In the genomic region with DNA sequence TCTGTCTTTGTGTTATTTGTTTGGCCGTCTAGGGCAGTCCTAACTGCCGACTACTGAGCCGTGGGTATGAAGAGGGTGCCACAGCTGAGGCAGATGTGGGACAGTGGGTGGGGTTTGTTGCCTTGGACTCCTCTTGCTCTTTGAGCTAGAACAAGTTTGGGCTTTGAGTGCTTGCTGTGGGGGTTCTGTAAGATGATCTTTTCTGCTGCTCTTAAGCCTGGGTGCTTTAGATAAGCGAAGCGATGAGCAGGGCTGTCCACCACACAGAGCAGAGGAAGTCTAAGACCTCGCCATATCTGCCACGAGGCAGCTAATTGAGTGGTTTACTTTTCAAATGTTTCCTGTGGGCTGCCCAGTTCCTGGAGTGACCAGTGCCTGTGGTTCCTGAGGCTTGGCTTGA, we compare ENCODE assay signal across 21 mouse cellular contexts. TPM values are rescaled to one million over a fixed set of nuclear protein-coding genes. Genes with fewer than 3 reads are reported as not detected.
DNase-seq lines count a peak whose midpoint lies in the region; ATAC-seq and TF ChIP-seq lines count a peak whose summit lies in the region.
"Had no signal": no experiment of that assay in that cellular context is flagged by ENCODE, and none has a peak within 500 bp of the region (broad histone marks: within the 10 kb centered on the region; RNA-seq: fewer than 3 reads in every experiment).

No protein-coding gene starts in this region.

- no peak for TF ChIP-seq CTCF in G1E (IDR thresholded peaks at IDR 0.05; ENCODE audit: low read depth, low read length)
- no peak for TF ChIP-seq CTCF in bone marrow, adult 2 months (IDR thresholded peaks at IDR 0.05; ENCODE audit: control insufficient read depth, insufficient read depth, low read length)

- H3K4me2 ChIP-seq in liver, embryonic 11.5 days, result peak overlapping the region; percentile 36
- H3K4me2 ChIP-seq: forebrain, embryonic 12.5 days; heart, embryonic 11.5 days; hindbrain, embryonic 15.5 days; limb, embryonic 13.5 days; neural tube, embryonic 13.5 days had no signal

- H3K27me3 ChIP-seq in G1E (ENCODE audit: insufficient read depth, low read length), result peaks cover 9% of the 10 kb centered on the region
- H3K27me3 ChIP-seq in liver, embryonic 11.5 days (replicated peaks; ENCODE audit: control insufficient read depth, insufficient read depth, low read length), result no peaks in the 10 kb centered on the region
- H3K27me3 ChIP-seq in megakaryocyte, embryonic 14.5 days (replicated peaks), result peaks cover 71% of the 10 kb centered on the region
- H3K27me3 ChIP-seq: forebrain, embryonic 12.5 days; hindbrain, embryonic 15.5 days; limb, embryonic 13.5 days; neural tube, embryonic 13.5 days had no signal

- WGBS in bone marrow, adult 2 months, result 30% methylated on average over 7 of the region's 7 CpGs
- 31% methylated on average over 7 of the region's 7 CpGs for WGBS in liver, embryonic 11.5 days

- peak; percentile 23 for DNase-seq in G1E (ENCODE audit: low spot score)
- peak; percentile 44 for DNase-seq in liver, embryonic 11.5 days (ENCODE audit: low spot score)
- no peak for DNase-seq in frontal cortex, postnatal 14 days (ENCODE audit: low spot score in 2 of 2)
- DNase-seq in adrenal gland, postnatal 36 days, result no peak
- DNase-seq: adrenal gland, postnatal 14 days; cerebellum, adult 9-10 months; kidney, adult 11 months; kidney, postnatal 10 days; right cerebral cortex, postnatal 25 days; thymus, adult 18-20 months had no signal

- H3K36me3 ChIP-seq in G1E (replicated peaks), result peaks cover 17% of the 10 kb centered on the region
- H3K36me3 ChIP-seq in liver, embryonic 11.5 days (ENCODE audit: control insufficient read depth, insufficient read depth, low read length), result no peaks in the 10 kb centered on the region
- H3K36me3 ChIP-seq in megakaryocyte, embryonic 14.5 days (replicated peaks; ENCODE audit: low read length), result peaks cover 16% of the 10 kb centered on the region

- H3K27ac ChIP-seq in bone marrow, adult 2 months (ENCODE audit: control insufficient read depth, insufficient read depth, low read depth, low read length, poor library complexity), result peak overlapping the region; percentile 74
- H3K27ac ChIP-seq in liver, embryonic 11.5 days (ENCODE audit: low read depth, low read length), result peak overlapping the region; percentile 57
- H3K27ac ChIP-seq: forebrain, embryonic 12.5 days; hindbrain, embryonic 15.5 days; limb, embryonic 13.5 days; midbrain, embryonic 10.5 days; neural tube, embryonic 13.5 days had no signal

- 0 out of 2 replicates have a peak, but pooled peaks have one; percentile 12 for TF ChIP-seq POLR2A in bone marrow, adult 2 months (IDR thresholded peaks at IDR 0.05; ENCODE audit: borderline replicate concordance, control insufficient read depth, low read depth, low read length)

- H3K4me1 ChIP-seq in G1E (ENCODE audit: insufficient read depth, low read depth, low read length), result peaks cover 29% of the 10 kb centered on the region
- H3K4me1 ChIP-seq in bone marrow, adult 2 months (ENCODE audit: control insufficient read depth, insufficient read depth, low read length), result peaks cover 2% of the 10 kb centered on the region; the same call in 1 of the 2 replicates
- peaks cover 13% of the 10 kb centered on the region for H3K4me1 ChIP-seq in liver, embryonic 11.5 days (replicated peaks; ENCODE audit: control insufficient read depth, insufficient read depth, low read length)
- peaks cover 62% of the 10 kb centered on the region for H3K4me1 ChIP-seq in megakaryocyte, embryonic 14.5 days
- H3K4me1 ChIP-seq: hindbrain, embryonic 15.5 days had no signal

- no peaks in the 10 kb centered on the region for H3K9me3 ChIP-seq in G1E (replicated peaks)
- no peaks in the 10 kb centered on the region for H3K9me3 ChIP-seq in liver, embryonic 11.5 days (ENCODE audit: control insufficient read depth, low read length)
- H3K9me3 ChIP-seq in megakaryocyte, embryonic 14.5 days, result no peaks in the 10 kb centered on the region
- H3K9me3 ChIP-seq: forebrain, embryonic 12.5 days; hindbrain, embryonic 15.5 days; limb, embryonic 13.5 days; midbrain, embryonic 10.5 days; neural tube, embryonic 13.5 days had no signal

- H3K9ac ChIP-seq in liver, embryonic 11.5 days (ENCODE audit: low read depth, low read length), result peak overlapping the region; percentile 48
- H3K9ac ChIP-seq: forebrain, embryonic 12.5 days; hindbrain, embryonic 15.5 days; limb, embryonic 13.5 days; neural tube, embryonic 13.5 days had no signal

- no peak overlapping the region; the same call in 1 of the 2 replicates for H3K4me3 ChIP-seq in G1E (ENCODE audit: low read depth, low read length)
- no peak overlapping the region for H3K4me3 ChIP-seq in bone marrow, adult 2 months (replicated peaks; ENCODE audit: control insufficient read depth, low read depth, low read length)
- H3K4me3 ChIP-seq in liver, embryonic 11.5 days (ENCODE audit: low read depth, low read length), result no peak overlapping the region
- peak overlapping the region; percentile 79 for H3K4me3 ChIP-seq in megakaryocyte, embryonic 14.5 days (replicated peaks)
- H3K4me3 ChIP-seq: forebrain, embryonic 12.5 days; hindbrain, embryonic 15.5 days; limb, embryonic 13.5 days; midbrain, embryonic 10.5 days; neural tube, embryonic 13.5 days had no signal

- ATAC-seq in G1E (ENCODE audit: extremely low read depth, insufficient number of reproducible peaks, low FRiP score, poor library complexity, severe bottlenecking), result peak; percentile 66
- ATAC-seq in liver, embryonic 11.5 days (replicated peaks; ENCODE audit: low FRiP score), result peak; percentile 94
- ATAC-seq in inflammation-experienced regulatory T-cells, adult 6 months, result no peak
- ATAC-seq: CD4-positive, CD25-positive, alpha-beta regulatory T cell, adult 4 months; lung, postnatal 0 days had no signal

RNA-seq across cellular contexts. Expression of a gene that starts 27.3 kb away (rescaled TPM):
- total RNA-seq in G1E (2014; fragmentation: Nextera tagmentation), result not detected in 2 replicates
- 0.06 and 0.11 TPM in 2 replicates for total RNA-seq in G1E (2017)
- polyA plus RNA-seq in G1E (2012), result not detected in 2 replicates
- polyA plus RNA-seq in bone marrow, adult 2 months (2011; ENCODE audit: insufficient read depth, insufficient read length, low replicate concordance, missing spikeins), result 0.14 and 0.65 TPM in 2 replicates
- polyA plus RNA-seq in liver, embryonic 11.5 days (2014; fragmentation: Nextera tagmentation; extraction: Ambion mirVana), result 0.48 and 0.58 TPM in 2 replicates
- not detected in 2 replicates for polyA plus RNA-seq in megakaryocyte, embryonic 14.5 days (2012; ENCODE audit: insufficient read depth, low replicate concordance)
- not detected for polyA plus RNA-seq in inflammation-experienced regulatory T-cells, adult 6 months (2017; shearing (Covaris generic))
- 1 to 10 TPM in 1 of 2 experiments, under 1 TPM in 1; 0.76 to 1.1 TPM for total RNA-seq in adrenal gland, postnatal 36 days (2021)

Comparison
In these comparisons a context has a peak if more than half of its experiments do, and no peak if none do; other contexts are left out.
1. DNase-seq: peak in G1E (single experiment) and liver, embryonic 11.5 days (single experiment); none in frontal cortex, postnatal 14 days (0 of 2) and adrenal gland, postnatal 36 days (0 of 2).